Mouse (Mus musculus): ENCODE measurements around the gene Msl2. TPM values are rescaled to one million over a fixed set of nuclear protein-coding genes. Genes with fewer than 3 reads are reported as not detected.

The Msl2 gene
- total and polyA plus RNA-seq, 2 experiments from 2014 or later = 4.1 to 38.5 TPM

DNA sequence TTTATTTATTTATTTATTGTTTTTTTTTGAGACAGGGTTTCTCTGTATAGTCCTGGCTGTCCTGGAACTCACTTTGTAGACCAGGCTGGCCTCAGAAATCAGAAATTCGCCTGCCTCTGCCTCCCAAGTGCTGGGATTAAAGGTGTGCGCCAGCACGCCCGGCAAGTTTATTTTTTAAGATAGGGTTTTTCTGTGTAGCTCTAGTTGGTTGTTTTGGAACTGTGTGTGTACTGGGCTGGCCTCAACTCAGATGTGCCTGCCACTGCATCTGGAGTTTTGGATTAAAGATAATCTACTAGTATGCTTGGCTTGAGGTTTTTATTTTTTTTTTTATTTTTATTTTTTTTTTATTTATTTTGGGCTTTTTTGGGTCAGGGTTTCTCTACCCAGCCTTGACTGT, 21.5 kb downstream of the Msl2 start:
- no peaks in the 10 kb centered on the region for H3K27me3 ChIP-seq (ENCODE audit: insufficient read depth, low read length)
- H3K4me2 ChIP-seq (ENCODE audit: low read depth, low read length, poor library complexity, severe bottlenecking) = no peak overlapping the region
- H3K9me3 ChIP-seq (ENCODE audit: low read length) = no peaks in the 10 kb centered on the region
- no peak overlapping the region for H3K9ac ChIP-seq (replicated peaks; ENCODE audit: low read length, poor library complexity, severe bottlenecking)
- ATAC-seq (ENCODE audit: low FRiP score) (no peak), DNase-seq (ENCODE audit: low spot score) (no peak)
- H3K27ac ChIP-seq (ENCODE audit: low read depth, low read length) = no peak overlapping the region
- H3K4me1 ChIP-seq (ENCODE audit: insufficient read depth, low read length) = no peaks in the 10 kb centered on the region
- WGBS = 97% methylated on average over 4 of the region's 4 CpGs
- H3K4me3 ChIP-seq (ENCODE audit: low read depth, low read length) = no peak overlapping the region
- H3K36me3 ChIP-seq (ENCODE audit: insufficient read depth, low read length) = no peaks in the 10 kb centered on the region
- TF ChIP-seq CTCF (IDR thresholded peaks at IDR 0.05) = no peak

DNA sequence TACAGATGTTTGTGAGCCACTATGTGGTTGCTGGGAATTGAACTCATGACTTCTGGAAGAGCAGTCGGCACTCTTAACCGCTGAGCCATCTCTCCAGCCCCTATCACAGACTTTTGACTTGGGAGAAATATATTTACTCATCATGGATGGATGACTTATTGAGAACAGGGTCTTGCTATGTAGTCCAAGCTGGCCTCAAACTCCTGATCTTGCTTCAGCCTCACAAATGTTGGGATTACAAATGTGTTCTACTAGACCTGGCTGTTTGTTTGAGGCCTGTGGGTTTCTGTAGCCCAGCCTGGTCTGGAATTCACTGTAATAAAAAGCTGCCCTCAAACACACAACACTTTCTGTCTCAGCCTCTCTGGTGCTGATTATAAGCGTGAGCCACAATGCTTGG, 22.6 kb downstream of the Msl2 start:
- DNase-seq (ENCODE audit: low spot score) (no peak), ATAC-seq (ENCODE audit: low FRiP score) (no peak)
- Histone ChIP-seq H3K4me2 (ENCODE audit: low read depth, low read length, poor library complexity, severe bottlenecking) (no peak overlapping the region), H3K27ac (ENCODE audit: low read depth, low read length) (no peak overlapping the region), H3K9me3 (ENCODE audit: low read length) (no peaks in the 10 kb centered on the region), H3K9ac (replicated peaks; ENCODE audit: low read length, poor library complexity, severe bottlenecking) (no peak overlapping the region), H3K4me1 (ENCODE audit: insufficient read depth, low read length) (no peaks in the 10 kb centered on the region), H3K4me3 (ENCODE audit: low read depth, low read length) (no peak overlapping the region), H3K27me3 (ENCODE audit: insufficient read depth, low read length) (no peaks in the 10 kb centered on the region), H3K36me3 (ENCODE audit: insufficient read depth, low read length) (peaks cover 9% of the 10 kb centered on the region; the same call in 1 of the 2 replicates)
- TF ChIP-seq CTCF (IDR thresholded peaks at IDR 0.05) = no peak
- 94% methylated on average over 3 of the region's 3 CpGs for WGBS

GRCm38 (mm10) chr9:101097542-101097941, 23.6 kb downstream of the Msl2 start:
- H3K4me2 ChIP-seq (ENCODE audit: low read depth, low read length, poor library complexity, severe bottlenecking) = no peak overlapping the region
- H3K27me3 ChIP-seq (ENCODE audit: insufficient read depth, low read length) = no peaks in the 10 kb centered on the region
- H3K4me1 ChIP-seq (ENCODE audit: insufficient read depth, low read length) = no peaks in the 10 kb centered on the region
- no peak overlapping the region for H3K9ac ChIP-seq (replicated peaks; ENCODE audit: low read length, poor library complexity, severe bottlenecking)
- 76% methylated on average over 1 of the region's 1 CpGs for WGBS
- TF ChIP-seq CTCF (IDR thresholded peaks at IDR 0.05) = no peak
- no peaks in the 10 kb centered on the region for H3K9me3 ChIP-seq (ENCODE audit: low read length)
- no peak for ATAC-seq (ENCODE audit: low FRiP score)
- H3K27ac ChIP-seq (ENCODE audit: low read depth, low read length) = no peak overlapping the region
- H3K36me3 ChIP-seq (ENCODE audit: insufficient read depth, low read length) = peaks cover 14% of the 10 kb centered on the region; the same call in 1 of the 2 replicates
- DNase-seq (ENCODE audit: low spot score) = no peak
- H3K4me3 ChIP-seq (ENCODE audit: low read depth, low read length) = no peak overlapping the region

DNA sequence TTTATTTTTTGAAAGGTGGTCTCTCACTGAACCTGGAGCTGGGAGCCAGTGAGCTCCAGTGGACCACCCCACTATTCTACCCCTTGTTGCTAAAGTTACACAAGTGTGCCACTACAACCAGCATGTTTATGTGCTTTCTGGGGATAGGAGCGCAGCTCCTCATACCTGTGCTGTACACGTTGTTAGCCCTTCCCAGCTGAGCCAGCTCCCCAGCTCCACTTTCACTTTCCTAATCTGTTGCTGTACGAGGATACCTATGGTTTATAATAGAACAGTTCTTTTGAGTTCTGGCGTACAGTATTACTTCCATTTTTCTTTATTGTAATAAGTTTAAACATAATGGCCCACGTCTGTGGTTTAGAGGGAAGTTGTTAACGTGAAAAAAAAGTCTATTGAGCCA, 25.5 kb downstream of the Msl2 start:
- H3K9ac ChIP-seq (replicated peaks; ENCODE audit: low read length, poor library complexity, severe bottlenecking) = no peak overlapping the region
- no peak for DNase-seq (ENCODE audit: low spot score)
- no peak overlapping the region for H3K4me3 ChIP-seq (ENCODE audit: low read depth, low read length)
- no peak overlapping the region for H3K4me2 ChIP-seq (ENCODE audit: low read depth, low read length, poor library complexity, severe bottlenecking)
- H3K36me3 ChIP-seq (ENCODE audit: insufficient read depth, low read length) = peaks cover 14% of the 10 kb centered on the region; the same call in 1 of the 2 replicates
- TF ChIP-seq CTCF (IDR thresholded peaks at IDR 0.05) = no peak
- no peaks in the 10 kb centered on the region for H3K9me3 ChIP-seq (ENCODE audit: low read length)
- no peaks in the 10 kb centered on the region for H3K4me1 ChIP-seq (ENCODE audit: insufficient read depth, low read length)
- no peaks in the 10 kb centered on the region for H3K27me3 ChIP-seq (ENCODE audit: insufficient read depth, low read length)
- ATAC-seq (ENCODE audit: low FRiP score) = no peak
- 85% methylated on average over 6 of the region's 6 CpGs for WGBS
- H3K27ac ChIP-seq (ENCODE audit: low read depth, low read length) = no peak overlapping the region

- no peak for TF ChIP-seq CTCF (IDR thresholded peaks at IDR 0.05)
- Histone ChIP-seq H3K27ac (ENCODE audit: low read depth, low read length) (no peak overlapping the region), H3K27me3 (ENCODE audit: insufficient read depth, low read length) (no peaks in the 10 kb centered on the region), H3K9ac (replicated peaks; ENCODE audit: low read length, poor library complexity, severe bottlenecking) (no peak overlapping the region), H3K4me1 (ENCODE audit: insufficient read depth, low read length) (no peaks in the 10 kb centered on the region), H3K36me3 (ENCODE audit: insufficient read depth, low read length) (peaks cover 14% of the 10 kb centered on the region; the same call in 1 of the 2 replicates), H3K9me3 (ENCODE audit: low read length) (no peaks in the 10 kb centered on the region), H3K4me2 (ENCODE audit: low read depth, low read length, poor library complexity, severe bottlenecking) (no peak overlapping the region), H3K4me3 (ENCODE audit: low read depth, low read length) (no peak overlapping the region)
- DNase-seq (ENCODE audit: low spot score) (no peak), ATAC-seq (ENCODE audit: low FRiP score) (no peak)
- 98% methylated on average over 3 of the region's 3 CpGs for WGBS
These were observed 26.3 kb downstream of the Msl2 start for GRCm38 (mm10) chr9:101100163-101100562.

GRCm38 (mm10) chr9:101101547-101101946, 27.6 kb downstream of the Msl2 start:
- Histone ChIP-seq H3K27me3 (ENCODE audit: insufficient read depth, low read length) (no peaks in the 10 kb centered on the region), H3K9me3 (ENCODE audit: low read length) (no peaks in the 10 kb centered on the region), H3K4me2 (ENCODE audit: low read depth, low read length, poor library complexity, severe bottlenecking) (no peak overlapping the region), H3K36me3 (ENCODE audit: insufficient read depth, low read length) (peaks cover 14% of the 10 kb centered on the region; the same call in 1 of the 2 replicates), H3K4me3 (ENCODE audit: low read depth, low read length) (no peak overlapping the region), H3K9ac (replicated peaks; ENCODE audit: low read length, poor library complexity, severe bottlenecking) (no peak overlapping the region), H3K4me1 (ENCODE audit: insufficient read depth, low read length) (no peaks in the 10 kb centered on the region), H3K27ac (ENCODE audit: low read depth, low read length) (no peak overlapping the region)
- 94% methylated on average over 8 of the region's 8 CpGs for WGBS
- ATAC-seq (ENCODE audit: low FRiP score) = no peak
- DNase-seq (ENCODE audit: low spot score) = no peak
- no peak for TF ChIP-seq CTCF (IDR thresholded peaks at IDR 0.05)

All from midbrain, postnatal 0 days (tissue).